8 mouse cellular contexts compared by ENCODE assay signal in genomic region chr15:89377938-89378828, GRCm38 (mm10). TPM values are rescaled to one million over a fixed set of nuclear protein-coding genes. Genes with fewer than 3 reads are reported as not detected.
A peak's percentile ranks its signal among the peaks of the same experiment; 100 is the strongest.
DNase-seq lines count a peak whose midpoint lies in the region; ATAC-seq and TF ChIP-seq lines count a peak whose summit lies in the region.

No protein-coding gene starts in this region.

- H3K9me3 ChIP-seq in embryonic facial prominence, embryonic 12.5 days: no peaks in the 10 kb centered on the region

- TF ChIP-seq CTCF in liver, adult 2 months (IDR thresholded peaks at IDR 0.05; ENCODE audit: low read depth, low read length): no peak

- H3K27ac ChIP-seq in liver, adult 2 months (replicated peaks; ENCODE audit: insufficient read depth, low read depth, low read length): peak overlapping the region; percentile 90
- no peak overlapping the region for H3K27ac ChIP-seq in embryonic facial prominence, embryonic 12.5 days

- H3K27me3 ChIP-seq in liver, adult 2 months (ENCODE audit: control insufficient read depth, insufficient read depth, low read length): no peaks in the 10 kb centered on the region
- peaks cover 52% of the 10 kb centered on the region for H3K27me3 ChIP-seq in embryonic facial prominence, embryonic 12.5 days
- peaks cover 43% of the 10 kb centered on the region for H3K27me3 ChIP-seq in myocyte (ENCODE audit: control insufficient read depth, insufficient read depth, insufficient read length)

- ATAC-seq in embryonic facial prominence, embryonic 12.5 days (ENCODE audit: insufficient number of reproducible peaks, insufficient read depth, low FRiP score, low TSS enrichment): no peak

- H3K4me2 ChIP-seq in embryonic facial prominence, embryonic 12.5 days (replicated peaks): peak overlapping the region; percentile 64
- H3K4me2 ChIP-seq in myocyte (ENCODE audit: low read depth): peak overlapping the region; percentile 4

- peak overlapping the region; percentile 53 for H3K9ac ChIP-seq in liver, adult 2 months (ENCODE audit: low read depth, low read length)
- 0 out of 2 replicates have a peak overlapping the region, but pooled peaks have one; percentile 16 for H3K9ac ChIP-seq in embryonic facial prominence, embryonic 12.5 days

- peaks cover 4% of the 10 kb centered on the region; the same call in 1 of the 2 replicates for H3K79me2 ChIP-seq in liver, adult 2 months (ENCODE audit: control insufficient read depth, insufficient read depth, low read length)
- H3K79me2 ChIP-seq in myocyte (ENCODE audit: control insufficient read depth, insufficient read depth): no peaks in the 10 kb centered on the region

- TF ChIP-seq POLR2A in liver, adult 2 months (IDR thresholded peaks at IDR 0.05; ENCODE audit: extremely low read depth, insufficient read depth, low read length): no peak
- TF ChIP-seq POLR2A in myocyte (IDR thresholded peaks at IDR 0.05; ENCODE audit: insufficient read length, low read depth): no peak

- H3K36me3 ChIP-seq in liver, adult 2 months (ENCODE audit: control insufficient read depth, insufficient read depth, low read length): no peaks in the 10 kb centered on the region
- no peaks in the 10 kb centered on the region for H3K36me3 ChIP-seq in embryonic facial prominence, embryonic 12.5 days
- H3K36me3 ChIP-seq in myocyte (ENCODE audit: control insufficient read depth, insufficient read depth): no peaks in the 10 kb centered on the region

- DNase-seq in liver, adult 2 months (ENCODE audit: extremely low read depth, low read depth, low spot score): peak; percentile 25
- no peak for DNase-seq in liver
- DNase-seq in induced T-regulatory cell, adult 2 months (ENCODE audit: low read depth): peak; percentile 17
- no peak for DNase-seq in retina, postnatal 1 day
- DNase-seq in spleen, postnatal 4 days (ENCODE audit: low spot score in 2 of 2): no peak
- DNase-seq in layer of hippocampus, postnatal 14 days (ENCODE audit: low spot score in 2 of 2): no peak

- peak overlapping the region; percentile 50 for H3K4me3 ChIP-seq in liver, adult 2 months (ENCODE audit: insufficient read depth, low read depth, low read length)
- H3K4me3 ChIP-seq in embryonic facial prominence, embryonic 12.5 days: peak overlapping the region; percentile 30
- no peak overlapping the region for H3K4me3 ChIP-seq in myocyte

- WGBS in liver, adult 2 months: 24% methylated on average over 46 of the region's 46 CpGs
- WGBS in embryonic facial prominence, embryonic 12.5 days: 10% methylated on average over 46 of the region's 46 CpGs

- H3ac ChIP-seq in myocyte (ENCODE audit: control insufficient read depth, insufficient read length): no peak overlapping the region

- H3K4me1 ChIP-seq in liver, adult 2 months (ENCODE audit: control insufficient read depth, insufficient read depth, low read length): peaks cover 14% of the 10 kb centered on the region
- H3K4me1 ChIP-seq in embryonic facial prominence, embryonic 12.5 days: peaks cover 16% of the 10 kb centered on the region

TF ChIP-seq in myocyte, 11 proteins besides CTCF, POLR2A, EP300 and RAD21:
- TF ChIP-seq TCF3 (IDR thresholded peaks at IDR 0.05; ENCODE audit: insufficient read length, low read depth) (no peak), USF1 (IDR thresholded peaks at IDR 0.05; ENCODE audit: low read depth) (no peak), POLR2AphosphoS2 (IDR thresholded peaks at IDR 0.05; ENCODE audit: insufficient read length, low read depth) (no peak), CEBPB (IDR thresholded peaks at IDR 0.05; ENCODE audit: insufficient read depth, poor library complexity, severe bottlenecking) (no peak), E2F4 (IDR thresholded peaks at IDR 0.05; ENCODE audit: insufficient read depth) (no peak), REST (IDR thresholded peaks at IDR 0.05; ENCODE audit: insufficient read depth, insufficient read length) (no peak), MYOG (IDR thresholded peaks at IDR 0.05; ENCODE audit: control insufficient read depth in 1 of 3, insufficient read depth in 1 of 3, insufficient read length in 2 of 3, low read depth in 2 of 3) (no peak), SRF (IDR thresholded peaks at IDR 0.05; ENCODE audit: control insufficient read depth, insufficient read length, low read depth) (no peak), MAX (IDR thresholded peaks at IDR 0.05; ENCODE audit: low read depth) (no peak), MYOD1 (IDR thresholded peaks at IDR 0.05; ENCODE audit: control insufficient read depth in 1 of 3, insufficient read length in 2 of 3, low read depth in 2 of 3) (no peak), TCF12 (IDR thresholded peaks at IDR 0.05; ENCODE audit: insufficient read depth, poor library complexity, severe bottlenecking) (no peak)
TF ChIP-seq in myocyte: peak in this region for 0.

RNA-seq across cellular contexts. Expression of gene Odf3b, which starts 0.9 kb away (rescaled TPM):
- 2.0 and 3.8 TPM in 2 replicates for total RNA-seq in liver, adult 2 months (2014; rRNA removed)
- 29.8 and 41.7 TPM in 2 replicates for polyA plus RNA-seq in liver, adult 2 months (2012; rRNA removed)
- 0.27 and 0.51 TPM in 2 replicates for polyA plus RNA-seq in embryonic facial prominence, embryonic 12.5 days (2016; fragmentation: Nextera tagmentation; extraction: Ambion mirVana)
- polyA plus RNA-seq in myocyte (2012; fragmentation: generic; extraction: Trizol): not detected
- total RNA-seq in layer of hippocampus, postnatal 14 days (2021): 1 to 10 TPM; 2.7 to 5.3 TPM

RNA-seq across cellular contexts. Expression of gene Tymp, which starts 1.3 kb away (rescaled TPM):
- total RNA-seq in liver, adult 2 months (2014; rRNA removed): 48.7 and 62.5 TPM in 2 replicates
- 126 and 160 TPM in 2 replicates for polyA plus RNA-seq in liver, adult 2 months (2012; rRNA removed)
- 1.2 and 1.5 TPM in 2 replicates for polyA plus RNA-seq in embryonic facial prominence, embryonic 12.5 days (2016; fragmentation: Nextera tagmentation; extraction: Ambion mirVana)
- 4.1 TPM for polyA plus RNA-seq in myocyte (2012; fragmentation: generic; extraction: Trizol)
- 1 to 10 TPM; 1.3 to 1.6 TPM for total RNA-seq in layer of hippocampus, postnatal 14 days (2021)

RNA-seq across cellular contexts. Expression of gene Sco2, which starts 4.5 kb away (rescaled TPM):
- 105 and 131 TPM in 2 replicates for total RNA-seq in liver, adult 2 months (2014; rRNA removed)
- polyA plus RNA-seq in liver, adult 2 months (2012; rRNA removed): 353 and 400 TPM in 2 replicates
- polyA plus RNA-seq in embryonic facial prominence, embryonic 12.5 days (2016; fragmentation: Nextera tagmentation; extraction: Ambion mirVana): 5.5 and 6.2 TPM in 2 replicates
- polyA plus RNA-seq in myocyte (2012; fragmentation: generic; extraction: Trizol): 28.0 TPM
- total RNA-seq in layer of hippocampus, postnatal 14 days (2021): 10 to 100 TPM; 28.9 to 29.9 TPM

RNA-seq across cellular contexts. Expression of gene Klhdc7b, which starts 6.5 kb away (rescaled TPM):
- 0.07 and 0.28 TPM in 2 replicates for total RNA-seq in liver, adult 2 months (2014; rRNA removed)
- polyA plus RNA-seq in liver, adult 2 months (2012; rRNA removed): 0.30 and 0.34 TPM in 2 replicates
- polyA plus RNA-seq in embryonic facial prominence, embryonic 12.5 days (2016; fragmentation: Nextera tagmentation; extraction: Ambion mirVana): 0.11 TPM in 1 of 2 replicates, not detected in the other
- not detected for polyA plus RNA-seq in myocyte (2012; fragmentation: generic; extraction: Trizol)
- under 1 TPM in 1 of 2 experiments, not detected in 1; 0.14 TPM for total RNA-seq in layer of hippocampus, postnatal 14 days (2021)

RNA-seq across cellular contexts. Expression of gene Ncaph2, which starts 22.7 kb away (rescaled TPM):
- total RNA-seq in liver, adult 2 months (2014; rRNA removed): 26.9 and 31.7 TPM in 2 replicates
- polyA plus RNA-seq in liver, adult 2 months (2012; rRNA removed): 52.1 and 63.9 TPM in 2 replicates
- polyA plus RNA-seq in embryonic facial prominence, embryonic 12.5 days (2016; fragmentation: Nextera tagmentation; extraction: Ambion mirVana): 171 and 177 TPM in 2 replicates
- 182 TPM for polyA plus RNA-seq in myocyte (2012; fragmentation: generic; extraction: Trizol)
- total RNA-seq in layer of hippocampus, postnatal 14 days (2021): 10 to 100 TPM; 75.5 to 79.0 TPM

Comparison
In these comparisons a context has a peak if more than half of its experiments do, and no peak if none do; other contexts are left out.
1. DNase-seq: peak in liver, adult 2 months (single experiment) and induced T-regulatory cell, adult 2 months (single experiment); none in liver (single experiment), retina, postnatal 1 day (single experiment), spleen, postnatal 4 days (0 of 2) and layer of hippocampus, postnatal 14 days (0 of 2).
2. RNA of gene Odf3b, which starts 0.9 kb away (polyA plus RNA-seq): 29.8 to 41.7 TPM in liver, adult 2 months; 0.27 to 0.51 TPM in embryonic facial prominence, embryonic 12.5 days and not detected in myocyte (single experiment); every median in the first group is over 10 times any median in the second.
3. RNA of gene Tymp, which starts 1.3 kb away (polyA plus RNA-seq): 126 to 160 TPM in liver, adult 2 months; 4.1 TPM in myocyte (single experiment) and 1.2 to 1.5 TPM in embryonic facial prominence, embryonic 12.5 days; every median in the first group is over 10 times any median in the second.
4. RNA of gene Sco2, which starts 4.5 kb away (polyA plus RNA-seq): 353 to 400 TPM in liver, adult 2 months; 28.0 TPM in myocyte (single experiment) and 5.5 to 6.2 TPM in embryonic facial prominence, embryonic 12.5 days; every median in the first group is over 10 times any median in the second.